Comparison of ENCODE assay signal across 17 mouse cellular contexts in the genomic region with DNA sequence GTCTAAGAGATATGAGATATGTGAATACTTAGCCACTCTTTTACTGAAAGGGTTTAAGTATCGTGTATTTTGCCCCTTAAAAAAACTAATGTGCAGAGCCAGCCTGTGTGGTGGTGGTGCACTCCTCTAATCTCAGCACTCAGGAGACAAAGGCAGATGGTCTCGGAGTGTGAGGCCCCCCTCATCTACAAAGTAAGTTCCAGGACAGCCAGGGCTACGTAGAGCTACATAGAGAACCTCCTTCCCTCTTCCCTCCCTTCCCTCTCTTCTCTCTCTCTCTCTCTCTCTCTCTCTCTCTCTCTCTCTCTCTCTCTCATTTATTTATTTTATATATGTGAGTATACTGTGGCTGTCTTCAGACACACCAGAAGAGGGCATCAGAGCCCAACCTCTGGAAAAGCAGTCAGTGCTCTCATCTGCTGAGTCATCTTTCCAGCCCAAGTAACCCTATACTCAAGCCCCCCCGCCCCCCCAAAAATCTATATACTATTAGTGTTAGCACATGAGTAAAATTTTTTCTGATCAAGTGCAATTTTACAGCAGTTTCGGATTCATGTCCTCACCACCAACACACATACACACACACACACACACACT. TPM values are rescaled to one million over a fixed set of nuclear protein-coding genes. Genes with fewer than 3 reads are reported as not detected.
DNase-seq lines count a peak whose midpoint lies in the region; ATAC-seq and TF ChIP-seq lines count a peak whose summit lies in the region.
"Had no signal": no experiment of that assay in that cellular context is flagged by ENCODE, and none has a peak within 500 bp of the region (broad histone marks: within the 10 kb centered on the region; RNA-seq: fewer than 3 reads in every experiment).

No protein-coding gene starts in this region.

- no peak overlapping the region for H3K9ac ChIP-seq in kidney, postnatal 0 days (ENCODE audit: low read depth, low read length)
- H3K9ac ChIP-seq in MEL (ENCODE audit: control insufficient read depth, low read depth, low read length, poor library complexity, severe bottlenecking): no peak overlapping the region
- H3K9ac ChIP-seq in intestine, postnatal 0 days (ENCODE audit: low read depth, low read length): no peak overlapping the region
- H3K9ac ChIP-seq: heart, embryonic 13.5 days; liver, embryonic 14.5 days had no signal

- WGBS in kidney, postnatal 0 days: 69% methylated on average over 5 of the region's 5 CpGs
- 71% methylated on average over 5 of the region's 5 CpGs for WGBS in intestine, postnatal 0 days
- WGBS in cerebellum, adult 2 months: 88% methylated on average over 5 of the region's 5 CpGs

- peaks cover 27% of the 10 kb centered on the region for H3K36me3 ChIP-seq in kidney, postnatal 0 days (ENCODE audit: insufficient read depth, low read length)
- peaks cover 0 to 12% of the 10 kb centered on the region in 2 experiments; a peak in 2 of 4 replicates for H3K36me3 ChIP-seq in MEL (ENCODE audit: control insufficient read depth in 1 of 2, insufficient read depth in 2 of 2, low read length in 2 of 2)
- H3K36me3 ChIP-seq in intestine, postnatal 0 days (ENCODE audit: control insufficient read depth, insufficient read depth): peaks cover 37% of the 10 kb centered on the region

- no peaks in the 10 kb centered on the region for H3K9me3 ChIP-seq in kidney, postnatal 0 days (replicated peaks; ENCODE audit: low read length)
- H3K9me3 ChIP-seq in MEL (replicated peaks; ENCODE audit: insufficient read depth, low read length): no peaks in the 10 kb centered on the region
- no peaks in the 10 kb centered on the region for H3K9me3 ChIP-seq in intestine, postnatal 0 days (ENCODE audit: control insufficient read depth)
- H3K9me3 ChIP-seq: heart, embryonic 13.5 days; hindbrain, embryonic 10.5 days had no signal

- no peak for DNase-seq in kidney, postnatal 0 days (ENCODE audit: low spot score)
- DNase-seq in kidney, adult 11 months: no peak
- DNase-seq in 416B (ENCODE audit: low read depth) (peak; percentile 40), MEL (ENCODE audit: low read depth, low spot score) (no peak)
- no peak for DNase-seq in natural killer cell, adult 2 months (ENCODE audit: low spot score in 2 of 2)
- DNase-seq in kidney, adult 9 months: no peak
- DNase-seq in cerebellum, adult 2 months: no peak
- DNase-seq: adrenal gland, postnatal 10 days; cerebellum, adult 9-10 months; embryo, embryonic 11 days; gastrocnemius, postnatal 36 days; kidney, adult 8-10 months; thymus, postnatal 4 days had no signal

- TF ChIP-seq RAD21 in MEL (IDR thresholded peaks at IDR 0.05; ENCODE audit: low read depth, low read length): peak; percentile 15

- H3K4me3 ChIP-seq in kidney, postnatal 0 days (replicated peaks; ENCODE audit: low read depth, low read length): no peak overlapping the region
- H3K4me3 ChIP-seq in MEL (ENCODE audit: control insufficient read depth in 1 of 2, insufficient read depth in 1 of 2, low read depth in 2 of 2, low read length in 2 of 2): no peak overlapping the region
- H3K4me3 ChIP-seq in intestine, postnatal 0 days (ENCODE audit: low read depth, low read length): no peak overlapping the region
- H3K4me3 ChIP-seq in cerebellum, adult 2 months (replicated peaks; ENCODE audit: insufficient read depth, low read depth, low read length): no peak overlapping the region
- H3K4me3 ChIP-seq: heart, embryonic 13.5 days; hindbrain, embryonic 10.5 days had no signal

- TF ChIP-seq CTCF in kidney, postnatal 0 days (IDR thresholded peaks at IDR 0.05; ENCODE audit: low read depth): peak; percentile 43; the same call in 1 of the 2 replicates
- TF ChIP-seq CTCF in MEL (IDR thresholded peaks at IDR 0.05 in 2 of 3, conservative IDR thresholded peaks at IDR 0.05 in 1 of 3; ENCODE audit: control insufficient read depth in 1 of 3, insufficient read depth in 1 of 3, low read depth in 2 of 3, low read length in 3 of 3, poor library complexity in 1 of 3, severe bottlenecking in 1 of 3): peak in 1 of 3 experiments; percentile 10; a peak in 1 of 6 replicates
- TF ChIP-seq CTCF in intestine, postnatal 0 days (IDR thresholded peaks at IDR 0.05; ENCODE audit: low read depth): peak; percentile 44
- no peak for TF ChIP-seq CTCF in cerebellum, adult 2 months (IDR thresholded peaks at IDR 0.05; ENCODE audit: borderline replicate concordance, insufficient read depth, low read depth, low read length)

- H3K27me3 ChIP-seq in kidney, postnatal 0 days (ENCODE audit: insufficient read depth, low read length): no peaks in the 10 kb centered on the region
- H3K27me3 ChIP-seq in MEL (ENCODE audit: control insufficient read depth in 1 of 2, insufficient read depth in 2 of 2, low read length in 2 of 2): no peaks in the 10 kb centered on the region
- no peaks in the 10 kb centered on the region for H3K27me3 ChIP-seq in intestine, postnatal 0 days (replicated peaks; ENCODE audit: control insufficient read depth, insufficient read depth, low read length)
- no peaks in the 10 kb centered on the region for H3K27me3 ChIP-seq in cerebellum, adult 2 months (ENCODE audit: control insufficient read depth, insufficient read depth, low read length)
- H3K27me3 ChIP-seq: heart, embryonic 13.5 days had no signal

- H3K4me1 ChIP-seq in kidney, postnatal 0 days (replicated peaks; ENCODE audit: insufficient read depth, low read length): no peaks in the 10 kb centered on the region
- no peaks in the 10 kb centered on the region for H3K4me1 ChIP-seq in MEL (ENCODE audit: control insufficient read depth in 1 of 2, insufficient read depth in 2 of 2, low read length in 2 of 2)
- no peaks in the 10 kb centered on the region for H3K4me1 ChIP-seq in intestine, postnatal 0 days (replicated peaks; ENCODE audit: control insufficient read depth, insufficient read depth, low read length)
- H3K4me1 ChIP-seq in cerebellum, adult 2 months (ENCODE audit: control insufficient read depth, insufficient read depth, low read length): no peaks in the 10 kb centered on the region
- H3K4me1 ChIP-seq: hindbrain, embryonic 10.5 days had no signal

- H3K27ac ChIP-seq in kidney, postnatal 0 days: no peak overlapping the region
- no peak overlapping the region for H3K27ac ChIP-seq in MEL (ENCODE audit: control insufficient read depth, low read depth, low read length)
- no peak overlapping the region for H3K27ac ChIP-seq in intestine, postnatal 0 days (ENCODE audit: low read depth, low read length)
- H3K27ac ChIP-seq in cerebellum, adult 2 months (ENCODE audit: insufficient read depth, low read length): no peak overlapping the region
- H3K27ac ChIP-seq: heart, embryonic 13.5 days; hindbrain, embryonic 10.5 days; liver, embryonic 14.5 days had no signal

- H3K4me2 ChIP-seq in kidney, postnatal 0 days (ENCODE audit: low read length): no peak overlapping the region
- H3K4me2 ChIP-seq in intestine, postnatal 0 days (replicated peaks; ENCODE audit: low read depth): no peak overlapping the region
- H3K4me2 ChIP-seq: heart, embryonic 13.5 days had no signal

- TF ChIP-seq EP300 in MEL (IDR thresholded peaks at IDR 0.05; ENCODE audit: low read depth in 1 of 2, low read length in 2 of 2): no peak

- no peaks in the 10 kb centered on the region for H3K79me2 ChIP-seq in MEL (ENCODE audit: control insufficient read depth, insufficient read depth, low read length, poor library complexity)

- no peak for TF ChIP-seq POLR2A in MEL (IDR thresholded peaks at IDR 0.05; ENCODE audit: control insufficient read depth in 1 of 2, insufficient read depth in 1 of 2, low read depth in 1 of 2, low read length in 2 of 2, poor library complexity in 1 of 2)
- no peak for TF ChIP-seq POLR2A in cerebellum, adult 2 months (IDR thresholded peaks at IDR 0.05; ENCODE audit: borderline replicate concordance, insufficient read depth, low read length)

- ATAC-seq in kidney, postnatal 0 days (replicated peaks; ENCODE audit: low FRiP score, low read depth): no peak
- no peak for ATAC-seq in intestine, postnatal 0 days

RNA-seq across cellular contexts. Expression of a gene that starts 9.0 kb away (rescaled TPM):
- 17.3 and 17.5 TPM in 2 replicates for polyA plus RNA-seq in kidney, postnatal 0 days (2015; fragmentation: Nextera tagmentation; extraction: Ambion mirVana)
- total RNA-seq in MEL (2012; rRNA removed): 10.6 and 12.8 TPM in 2 replicates
- polyA plus RNA-seq in MEL (2012; ENCODE audit: insufficient read depth in 1 of 2, insufficient read length in 2 of 2, low read depth in 1 of 2, low replicate concordance in 2 of 2, missing spikeins in 1 of 2): 10 to 100 TPM in 1 of 2 experiments, not detected in 1; 45.0 TPM
- polyA plus RNA-seq in intestine, postnatal 0 days (2015; fragmentation: Nextera tagmentation; extraction: Ambion mirVana): 5.5 and 6.5 TPM in 2 replicates
- polyA plus RNA-seq in cerebellum, adult 2 months (2012; rRNA removed): 15.1 TPM in 2 replicates

RNA-seq across cellular contexts. Expression of a gene that starts 11.6 kb away (rescaled TPM):
- polyA plus RNA-seq in kidney, postnatal 0 days (2015; fragmentation: Nextera tagmentation; extraction: Ambion mirVana): 67.3 and 74.5 TPM in 2 replicates
- total RNA-seq in MEL (2012; rRNA removed): 41.3 and 50.5 TPM in 2 replicates
- polyA plus RNA-seq in MEL (2012; ENCODE audit: insufficient read depth in 1 of 2, insufficient read length in 2 of 2, low read depth in 1 of 2, low replicate concordance in 2 of 2, missing spikeins in 1 of 2): 100 to 1,000 TPM; 101 to 170 TPM
- 46.1 and 47.6 TPM in 2 replicates for polyA plus RNA-seq in intestine, postnatal 0 days (2015; fragmentation: Nextera tagmentation; extraction: Ambion mirVana)
- 64.6 and 67.2 TPM in 2 replicates for polyA plus RNA-seq in cerebellum, adult 2 months (2012; rRNA removed)

RNA-seq across cellular contexts. Expression of a gene that starts 28.1 kb away (rescaled TPM):
- polyA plus RNA-seq in kidney, postnatal 0 days (2015; fragmentation: Nextera tagmentation; extraction: Ambion mirVana): 466 and 517 TPM in 2 replicates
- 296 and 321 TPM in 2 replicates for total RNA-seq in MEL (2012; rRNA removed)
- polyA plus RNA-seq in MEL (2012; ENCODE audit: insufficient read depth in 1 of 2, insufficient read length in 2 of 2, low read depth in 1 of 2, low replicate concordance in 2 of 2, missing spikeins in 1 of 2): 100 to 1,000 TPM; 220 to 478 TPM
- 458 and 495 TPM in 2 replicates for polyA plus RNA-seq in intestine, postnatal 0 days (2015; fragmentation: Nextera tagmentation; extraction: Ambion mirVana)
- 174 and 187 TPM in 2 replicates for polyA plus RNA-seq in cerebellum, adult 2 months (2012; rRNA removed)

RNA-seq across cellular contexts. Expression of a gene that starts 33.8 kb away (rescaled TPM):
- polyA plus RNA-seq in kidney, postnatal 0 days (2015; fragmentation: Nextera tagmentation; extraction: Ambion mirVana): 204 and 226 TPM in 2 replicates
- 1.3 and 1.5 TPM in 2 replicates for total RNA-seq in MEL (2012; rRNA removed)
- 1 to 10 TPM in 1 of 2 experiments, not detected in 1; 2.0 TPM for polyA plus RNA-seq in MEL (2012; ENCODE audit: insufficient read depth in 1 of 2, insufficient read length in 2 of 2, low read depth in 1 of 2, low replicate concordance in 2 of 2, missing spikeins in 1 of 2)
- polyA plus RNA-seq in intestine, postnatal 0 days (2015; fragmentation: Nextera tagmentation; extraction: Ambion mirVana): 63.2 and 63.7 TPM in 2 replicates
- polyA plus RNA-seq in cerebellum, adult 2 months (2012; rRNA removed): 1.7 and 2.6 TPM in 2 replicates

RNA-seq across cellular contexts. Expression of a gene that starts 41.8 kb away (rescaled TPM):
- 68.9 and 70.6 TPM in 2 replicates for polyA plus RNA-seq in kidney, postnatal 0 days (2015; fragmentation: Nextera tagmentation; extraction: Ambion mirVana)
- 268 and 308 TPM in 2 replicates for total RNA-seq in MEL (2012; rRNA removed)
- polyA plus RNA-seq in MEL (2012; ENCODE audit: insufficient read depth in 1 of 2, insufficient read length in 2 of 2, low read depth in 1 of 2, low replicate concordance in 2 of 2, missing spikeins in 1 of 2): 100 to 1,000 TPM in 1 of 2 experiments, not detected in 1; 461 TPM
- 89.6 and 97.9 TPM in 2 replicates for polyA plus RNA-seq in intestine, postnatal 0 days (2015; fragmentation: Nextera tagmentation; extraction: Ambion mirVana)
- 34.1 and 34.2 TPM in 2 replicates for polyA plus RNA-seq in cerebellum, adult 2 months (2012; rRNA removed)
